Mouse (Mus musculus) c-Kit-positive CD71-positive TER-119-negative erythroid progenitor cells, embryonic 14.5 days (primary cell): ENCODE measurements around the gene Zfp37.
"Not testable (repeated sequence)": the region's sequence is repeated elsewhere in the genome, so short reads cannot be mapped to it uniquely, and the experiment has no call there.

ENCODE experiments used
- DNase-seq: peaks from one replicate; pipeline ENCODE4 v3.0.0-alpha.2; 2013; ENCODE audit warnings: low read depth

Gene Zfp37

DNA sequence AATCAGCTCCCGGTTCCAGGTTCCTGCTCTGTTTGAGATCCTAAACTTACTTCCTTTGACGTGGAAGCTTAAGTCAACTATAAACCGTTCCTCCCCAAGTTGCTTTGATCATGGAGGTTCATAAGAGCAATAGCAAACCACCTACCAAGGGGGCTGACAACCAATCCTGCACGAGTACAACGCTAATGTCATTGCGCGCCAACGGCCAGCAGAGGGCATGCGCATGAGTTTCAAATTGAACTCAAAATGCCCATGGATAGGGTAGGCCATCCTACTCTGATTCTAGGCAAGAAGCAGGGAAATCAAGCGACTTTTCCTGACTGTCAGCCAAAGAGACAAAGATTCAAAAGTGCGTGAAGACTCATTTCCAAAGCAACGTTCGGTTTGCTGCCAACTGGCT is at the start of gene Zfp37:
TSS of gene Zfp37 (minus strand) at position 279 of the 400 bp plus-strand sequence.
- DNase-seq = no peak

DNA sequence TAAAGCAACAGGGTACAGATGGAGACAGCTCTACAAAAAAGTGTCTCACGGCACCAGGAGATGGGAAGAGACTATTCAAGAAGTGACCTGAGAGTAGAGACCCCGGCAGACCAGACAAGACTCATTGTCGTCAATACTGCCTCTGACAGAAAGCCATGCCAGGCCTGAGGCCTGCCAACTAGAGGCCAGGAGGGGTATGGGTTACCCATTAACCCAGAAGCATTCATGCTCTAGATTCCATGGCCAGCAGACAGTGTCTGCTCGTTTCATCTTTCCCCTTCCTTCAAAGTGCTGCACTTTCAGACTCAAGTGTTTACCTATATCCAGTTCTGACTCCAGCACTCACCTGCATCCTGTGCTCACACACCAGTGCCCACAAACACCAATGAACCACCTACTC is 47.2 kb upstream of the Zfp37 start:
- DNase-seq = no peak

DNA sequence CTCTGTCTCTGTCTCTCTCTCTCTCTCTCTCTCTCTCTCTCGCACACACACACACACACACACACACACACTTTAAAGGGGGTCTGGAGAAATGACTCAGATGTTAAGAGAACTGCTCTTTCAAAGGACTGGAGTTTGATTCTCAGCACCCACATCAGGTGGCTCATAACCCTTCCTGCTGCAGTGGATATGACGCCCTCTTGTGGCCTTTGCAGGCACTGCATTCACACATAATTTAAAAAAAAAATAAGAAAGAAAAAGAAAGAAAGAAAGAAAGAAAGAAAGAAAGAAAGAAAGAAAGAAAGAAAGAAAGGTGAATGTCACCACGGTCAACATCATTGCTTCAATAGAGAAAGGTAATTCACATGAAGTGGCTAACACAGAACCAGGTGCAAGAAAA is 46.4 kb upstream of the Zfp37 start:
- no peak for DNase-seq

DNA sequence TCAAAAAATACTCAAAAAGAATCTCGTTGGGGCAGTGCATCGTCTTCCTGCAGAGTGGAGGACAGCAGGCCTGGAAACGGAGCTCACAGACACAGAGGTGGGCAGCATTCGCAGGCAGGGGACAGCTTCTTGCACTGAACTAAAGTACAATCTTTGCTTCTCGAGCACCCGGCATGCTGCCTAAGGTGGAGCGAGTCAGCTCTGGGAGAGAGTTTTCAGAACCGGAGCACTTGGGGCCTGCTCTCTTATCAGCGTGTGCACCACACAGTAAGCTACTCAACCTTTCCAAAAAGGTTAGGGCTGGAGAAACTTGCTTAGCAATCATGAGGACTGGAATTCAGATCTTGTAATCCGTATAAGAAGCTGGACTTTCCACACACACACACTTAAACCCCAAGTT is 45.8 kb upstream of the Zfp37 start:
- no peak for DNase-seq

DNA sequence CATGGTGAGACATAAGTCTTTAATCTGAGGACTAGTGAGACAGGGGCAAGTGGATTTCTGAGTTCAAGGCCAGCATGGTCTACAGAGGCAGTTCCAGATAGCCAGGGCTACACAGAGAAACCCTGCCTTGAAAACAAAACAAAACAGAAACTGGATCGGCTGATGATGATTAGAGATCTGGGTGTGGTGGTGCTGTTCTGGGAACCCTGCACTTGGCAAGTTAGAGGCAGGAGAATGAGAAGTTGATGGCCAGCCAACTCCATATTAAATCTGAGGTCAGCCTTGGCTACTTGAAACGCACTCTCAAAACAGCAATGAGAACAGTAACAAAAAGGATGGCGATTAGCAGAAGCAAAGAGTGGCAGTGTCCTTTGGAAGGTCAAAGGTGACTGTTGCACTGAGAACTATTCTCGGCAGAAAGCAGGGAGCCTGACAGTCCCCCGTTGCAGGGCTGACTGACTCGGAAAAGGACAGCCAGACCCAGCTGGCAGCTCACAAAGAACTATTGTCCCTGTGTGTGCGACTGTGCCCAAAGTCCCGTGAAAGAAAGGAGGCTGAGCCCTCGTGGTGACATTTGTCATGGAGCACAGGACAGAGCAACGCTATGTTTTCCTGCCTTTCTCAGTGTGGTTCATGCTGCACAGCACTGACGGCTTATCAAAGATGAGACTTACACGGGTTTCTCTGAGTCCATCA is 44.1 kb upstream of the Zfp37 start:
- no peak for DNase-seq

DNA sequence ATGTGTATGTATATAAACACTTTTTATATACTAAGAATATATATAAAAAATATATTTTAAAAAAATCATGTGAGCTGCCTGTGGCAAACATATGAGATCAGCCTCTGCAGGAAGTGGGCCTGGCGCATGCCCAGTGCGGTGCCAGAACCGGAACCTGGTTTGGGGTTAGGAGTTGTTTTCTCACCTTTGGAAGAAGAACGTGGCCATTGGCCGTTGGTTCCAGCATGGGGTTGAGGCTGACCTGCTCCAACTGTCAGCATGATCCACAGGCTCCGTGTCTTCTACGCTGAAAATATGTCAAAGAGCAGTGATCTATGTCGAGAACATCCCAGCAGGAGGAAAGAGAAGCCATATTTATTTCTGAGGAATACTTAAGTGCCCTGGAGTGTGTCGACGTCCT is 43.1 kb upstream of the Zfp37 start:
- no peak for DNase-seq

DNA sequence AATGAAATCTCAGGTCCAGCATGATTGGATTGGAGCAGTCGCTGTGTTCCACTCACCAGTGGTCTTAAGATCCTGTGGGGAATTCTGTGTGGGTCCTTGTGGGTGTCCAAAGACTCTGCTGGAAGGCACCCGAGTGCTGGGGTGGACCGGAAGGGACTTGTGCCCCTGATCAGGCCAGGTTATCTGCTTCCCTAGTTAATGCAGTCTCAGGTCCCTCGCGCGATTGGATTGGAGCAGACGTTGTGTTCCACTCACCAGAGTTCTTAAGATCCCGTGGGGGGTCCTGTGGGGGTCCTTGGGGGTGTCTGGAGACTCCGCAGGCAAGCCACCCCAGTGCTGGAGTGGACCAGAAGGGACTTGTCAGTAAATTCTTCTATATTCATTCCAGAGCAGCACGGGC is 41.8 kb upstream of the Zfp37 start:
- no peak for DNase-seq

DNA sequence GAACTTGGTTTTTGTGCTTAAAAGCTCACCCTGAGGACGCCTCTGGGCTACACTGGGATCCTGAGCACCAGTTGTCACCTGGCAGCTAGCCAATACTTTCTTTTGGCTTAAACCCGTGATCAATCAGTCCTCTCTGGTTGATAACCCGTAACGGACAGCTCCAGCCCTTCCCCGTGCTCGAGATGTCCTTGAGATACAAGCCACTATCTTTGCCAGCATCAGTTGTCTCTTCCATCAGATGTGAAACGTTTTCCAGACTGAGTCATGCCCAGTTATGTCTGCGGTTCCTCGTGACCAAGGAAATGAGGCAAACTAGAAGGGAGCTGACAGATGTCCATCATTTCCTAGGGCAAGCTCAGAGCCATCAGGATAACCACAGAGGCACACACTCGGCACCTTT is 36.3 kb upstream of the Zfp37 start:
- DNase-seq = no peak

DNA sequence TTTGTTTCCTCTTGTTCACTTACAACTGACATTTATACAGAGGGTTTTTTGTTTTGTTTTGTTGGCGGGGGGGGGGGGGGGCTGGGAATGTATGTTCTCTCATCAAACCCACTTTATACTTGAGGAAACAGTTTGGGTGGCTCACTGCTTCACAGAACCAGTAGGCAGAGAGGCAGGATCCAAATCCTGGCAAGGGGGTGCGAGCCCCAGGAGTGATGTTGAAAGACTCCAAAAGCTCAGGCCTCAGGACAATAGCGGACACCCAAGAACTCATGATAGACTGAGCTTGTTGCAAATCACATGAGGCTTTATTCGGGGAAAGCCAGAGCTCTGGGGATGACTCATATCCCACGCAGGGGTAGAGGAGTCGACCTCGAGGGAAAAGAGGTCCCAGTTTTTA is 35.2 kb upstream of the Zfp37 start:
- DNase-seq = not testable (repeated sequence)

DNA sequence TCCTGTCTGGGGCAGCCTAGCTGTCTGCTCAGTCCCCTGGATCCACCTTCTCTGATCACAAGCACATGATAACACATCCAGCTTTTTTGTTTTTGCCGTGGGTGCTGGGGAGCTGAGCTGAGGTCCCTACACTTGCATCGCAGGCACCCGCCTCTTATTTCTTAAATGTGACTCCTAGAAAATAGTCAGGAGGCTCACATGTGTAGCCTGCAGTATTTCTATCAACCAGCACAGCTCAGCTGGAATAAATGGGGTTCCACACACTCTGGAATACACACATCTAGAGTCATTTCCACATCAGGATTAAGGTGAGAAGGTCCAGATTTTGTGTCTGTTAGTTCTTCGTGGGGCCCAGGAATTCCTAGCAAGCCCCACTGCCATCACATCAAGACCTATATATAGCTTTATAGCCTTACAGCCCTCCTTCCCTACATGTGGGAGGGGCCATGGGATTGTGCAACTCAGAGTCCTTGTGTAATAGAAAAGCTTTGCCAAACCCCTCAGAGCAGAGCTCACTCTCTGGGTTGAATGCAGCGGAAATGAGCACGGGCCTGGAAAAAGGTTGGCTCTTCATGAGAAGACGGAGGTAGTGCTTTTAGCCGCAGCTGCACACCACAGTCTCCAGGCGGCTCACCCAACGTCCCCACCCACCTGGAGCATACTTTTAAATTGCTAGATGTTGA is 34.4 kb upstream of the Zfp37 start:
- no peak for DNase-seq

DNA sequence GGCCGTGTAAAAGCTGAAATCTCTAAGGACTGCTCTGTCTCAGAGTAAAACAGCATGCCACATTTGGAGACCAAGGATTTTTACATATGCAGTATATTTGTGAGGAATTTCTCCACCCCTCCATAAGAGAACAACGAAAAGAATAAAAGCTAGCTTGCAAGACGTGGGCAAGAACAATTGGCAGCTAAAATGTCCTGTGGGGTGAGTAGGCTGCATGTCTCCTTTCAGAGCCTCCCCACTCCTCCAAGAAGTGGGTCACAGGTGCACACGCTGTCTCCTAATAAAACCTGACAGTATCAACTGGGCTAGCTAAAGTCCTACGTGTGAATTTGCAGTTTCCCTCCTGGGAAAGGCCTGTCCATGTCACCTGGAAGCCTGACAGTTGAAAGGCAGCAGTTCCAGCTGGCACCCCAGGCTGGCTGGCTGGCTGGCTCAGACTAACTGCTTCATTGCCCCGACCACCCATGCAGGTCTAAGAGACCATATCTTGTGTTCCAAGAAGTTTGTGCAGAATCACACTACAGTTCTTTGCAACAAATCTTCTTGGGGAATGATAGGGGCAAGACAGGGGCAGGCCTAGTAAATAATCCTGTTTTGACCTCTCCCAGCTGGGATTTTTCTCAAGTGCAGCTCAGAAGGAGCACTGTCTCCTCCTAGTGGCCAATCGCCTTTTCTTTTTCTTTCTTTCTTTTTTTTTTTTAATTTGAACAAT is 32.4 kb upstream of the Zfp37 start:
- no peak for DNase-seq

DNA sequence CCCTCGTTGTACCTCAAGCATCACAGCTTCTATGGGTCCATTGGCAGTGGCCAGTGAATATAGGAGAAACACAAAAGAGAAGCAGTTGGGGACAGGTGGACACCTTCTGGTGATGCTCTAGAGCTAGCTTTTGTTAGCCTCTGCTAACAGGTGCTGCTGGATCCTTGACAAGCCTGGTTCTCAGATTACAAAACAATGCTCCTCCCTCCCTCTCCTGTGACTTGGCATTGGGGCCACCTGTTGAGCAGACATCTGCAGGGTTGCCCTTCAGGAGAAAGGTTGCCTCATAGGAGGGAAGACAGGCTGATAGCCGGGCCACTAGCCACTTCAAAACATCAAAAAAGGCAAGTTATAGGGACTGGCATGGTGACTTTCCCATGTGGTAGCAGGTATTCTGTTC is 31.4 kb upstream of the Zfp37 start, which contains the start of gene Slc31a2:
TSS of gene Slc31a2 (plus strand) at position 287 of the 400 bp plus-strand sequence.
- DNase-seq = no peak

DNA sequence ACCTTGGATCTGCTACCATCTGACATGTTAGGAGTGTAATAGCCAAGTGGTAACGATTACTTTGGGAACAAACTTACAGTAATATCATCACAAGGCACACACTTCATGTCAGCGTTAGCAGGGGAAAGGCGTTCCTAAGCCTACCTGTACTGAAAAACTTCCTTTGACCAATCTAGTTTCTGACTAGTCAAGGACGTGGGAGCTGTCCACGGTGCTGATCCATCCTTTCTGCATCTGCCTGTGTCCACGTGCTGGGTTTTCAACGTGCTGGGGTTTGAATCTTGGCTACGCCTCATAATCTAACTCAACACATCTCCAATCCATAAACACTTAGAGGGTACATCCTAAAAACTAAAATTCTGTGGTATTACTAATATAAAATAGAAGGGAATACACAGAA is 26.1 kb upstream of the Zfp37 start:
- DNase-seq = peak; percentile 27

DNA sequence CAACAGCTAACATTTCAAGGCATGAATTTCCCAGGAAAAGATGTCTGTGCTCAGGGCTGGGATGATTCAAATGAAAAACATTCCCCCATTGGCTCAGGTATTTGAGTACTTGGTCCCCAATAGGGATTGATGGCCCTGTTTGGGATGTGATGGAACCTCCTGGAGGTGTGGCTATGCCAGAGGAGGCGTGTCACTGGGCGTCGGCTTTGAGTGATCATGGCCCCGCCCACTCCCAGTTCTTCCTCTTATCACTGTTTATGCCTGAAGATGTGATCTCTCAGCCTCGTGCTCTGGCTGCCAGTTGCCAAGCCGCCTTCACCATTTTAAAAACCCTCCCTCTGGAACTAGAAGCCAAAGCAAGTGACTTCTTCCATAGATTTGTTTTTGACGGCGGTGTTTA is 23.7 kb upstream of the Zfp37 start:
- no peak for DNase-seq

DNA sequence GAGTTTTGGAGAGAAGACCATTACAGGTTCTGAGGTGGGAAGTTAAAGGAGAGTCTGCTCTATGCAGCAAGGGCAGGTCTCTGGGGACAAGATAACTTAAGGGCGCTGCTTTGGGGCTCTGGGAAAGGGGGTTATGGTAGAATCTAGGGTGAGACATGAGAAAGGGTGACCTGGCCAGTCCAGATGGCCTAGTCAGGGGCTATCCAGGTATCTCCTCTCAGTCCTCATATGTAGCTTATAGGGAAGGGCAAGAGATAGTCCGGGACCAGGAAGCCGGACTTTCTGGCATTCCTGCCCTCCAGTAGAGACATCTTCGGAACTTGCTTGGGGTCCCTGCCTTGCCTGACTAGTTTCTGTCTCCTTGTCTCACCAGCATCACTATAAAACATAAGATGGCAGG is 20.9 kb upstream of the Zfp37 start:
- no peak for DNase-seq

DNA sequence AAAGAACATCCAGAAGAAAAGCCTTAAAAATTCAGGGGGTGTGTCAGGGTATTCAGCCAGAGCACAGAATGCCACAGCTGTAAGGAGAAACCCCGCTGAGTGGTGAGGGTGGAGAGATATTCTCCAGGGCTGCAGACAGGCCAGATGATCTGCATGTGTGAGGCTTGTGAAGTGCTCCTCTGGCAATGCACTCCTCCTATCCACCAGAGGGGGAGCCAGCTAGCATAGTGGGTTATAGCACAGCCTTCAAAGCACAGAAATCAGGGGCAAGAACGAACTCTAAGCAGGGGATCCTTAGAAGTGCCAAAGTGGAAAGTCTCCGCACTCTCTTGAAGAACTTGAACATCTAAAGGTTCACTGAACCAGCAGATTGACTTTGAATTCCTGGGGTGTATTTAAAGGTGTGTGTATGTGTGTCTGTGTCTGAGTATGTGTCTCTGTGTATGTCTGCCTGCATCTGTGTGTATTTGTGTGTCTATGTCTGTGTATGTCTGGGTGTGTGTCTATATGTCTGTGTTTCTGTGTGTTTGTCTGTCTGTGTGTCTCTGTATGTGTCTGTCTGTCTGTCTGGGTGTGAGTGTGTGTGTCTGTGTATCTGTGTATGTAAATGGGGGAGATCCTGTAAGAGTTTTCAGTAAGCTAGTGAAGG is 20.2 kb upstream of the Zfp37 start:
- DNase-seq = no peak

DNA sequence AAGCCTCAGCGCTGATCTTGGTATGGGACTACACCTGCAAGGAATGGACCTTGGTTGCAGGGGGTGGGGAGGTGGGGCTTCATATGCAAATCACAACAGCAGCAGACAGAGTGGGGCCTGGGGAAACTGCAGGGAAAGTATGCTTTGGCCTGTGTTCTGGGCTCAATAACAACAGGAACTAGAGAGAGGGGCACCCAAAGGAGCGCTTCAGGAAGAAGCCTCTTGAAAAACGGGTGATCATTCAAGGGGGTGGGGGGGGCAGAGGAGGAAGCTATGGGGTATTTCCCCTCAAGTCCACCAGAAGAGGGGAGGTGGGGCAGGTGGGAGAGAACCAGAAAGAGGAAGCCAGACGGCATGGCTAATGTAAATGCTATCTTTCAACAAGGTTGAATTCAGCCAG is 17.5 kb upstream of the Zfp37 start:
- DNase-seq = no peak

DNA sequence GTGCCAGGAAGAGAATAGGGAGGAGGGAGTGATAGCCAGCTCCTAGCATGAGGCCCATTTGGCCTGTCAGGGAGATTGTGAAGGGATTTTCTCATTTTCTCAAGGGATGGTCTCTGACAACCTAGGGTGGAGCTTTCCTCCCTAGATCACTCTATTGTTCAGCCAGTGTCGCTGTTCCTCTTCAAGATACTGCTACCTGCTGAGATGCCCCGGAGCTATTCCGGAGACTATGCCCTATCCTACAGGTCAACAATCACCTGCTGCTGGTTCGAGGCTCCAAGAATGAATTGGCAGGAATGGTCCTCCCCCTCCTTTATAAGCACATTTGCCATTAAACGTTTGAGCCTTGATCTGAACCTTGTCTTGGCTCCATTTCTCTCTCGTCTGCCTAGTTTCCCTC is 9.7 kb upstream of the Zfp37 start:
- no peak for DNase-seq

DNA sequence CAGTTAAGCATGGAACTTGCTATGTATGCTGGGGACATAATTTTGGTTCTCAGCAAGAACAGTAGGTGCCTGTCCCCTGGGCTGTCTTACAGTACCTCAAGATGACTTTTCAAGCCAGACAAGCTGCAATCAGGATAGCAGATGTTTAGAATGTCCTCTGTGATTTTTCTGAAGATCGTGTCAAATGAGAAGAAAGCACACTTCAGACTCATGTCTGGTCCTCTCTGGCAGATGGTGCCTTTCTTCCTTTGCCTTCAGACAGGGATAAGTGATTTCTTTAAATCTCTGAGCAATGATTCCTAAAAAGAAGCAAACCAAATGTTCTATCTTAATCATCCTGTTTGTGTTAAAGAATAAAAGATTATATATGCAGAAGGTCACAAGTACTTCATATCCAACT is 694 bp downstream of the Zfp37 start:
- no peak for DNase-seq

DNA sequence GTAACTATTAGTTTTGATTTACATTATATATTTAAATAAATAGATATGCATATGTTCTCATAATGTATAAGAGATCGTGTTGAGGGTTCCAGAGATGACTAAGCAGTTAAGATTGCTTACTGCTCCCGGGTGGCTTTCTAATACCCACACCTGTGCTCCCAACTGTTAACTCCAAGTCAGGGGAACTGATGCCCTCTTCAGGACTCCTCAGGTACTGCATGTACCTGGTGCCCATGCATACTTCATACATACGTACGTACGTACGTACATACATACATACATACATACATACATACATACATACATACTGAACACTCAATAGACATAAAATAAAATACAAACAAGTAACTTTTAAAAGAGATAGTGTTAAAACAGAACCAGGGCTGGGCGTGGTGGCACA is 1.4 kb downstream of the Zfp37 start:
- no peak for DNase-seq

DNA sequence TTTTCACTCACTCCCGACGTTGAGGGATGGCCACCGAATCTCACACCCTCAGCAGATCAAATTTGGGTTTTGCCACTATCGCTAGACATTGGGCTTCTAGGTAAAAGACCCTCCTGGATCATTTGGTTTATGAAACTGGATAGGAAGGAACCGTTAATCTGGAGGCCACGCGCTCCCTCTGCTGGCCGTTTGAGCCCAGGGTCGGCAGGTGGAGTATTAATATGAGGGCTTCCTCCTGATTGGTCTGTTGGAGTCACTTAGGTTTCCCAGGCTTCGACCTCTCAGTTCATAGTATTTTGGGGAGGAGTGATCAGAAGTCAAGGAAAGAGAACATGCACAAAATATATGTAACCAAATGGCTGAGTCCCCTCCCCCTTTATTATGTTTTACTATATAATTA is 2.5 kb downstream of the Zfp37 start:
- DNase-seq = no peak

DNA sequence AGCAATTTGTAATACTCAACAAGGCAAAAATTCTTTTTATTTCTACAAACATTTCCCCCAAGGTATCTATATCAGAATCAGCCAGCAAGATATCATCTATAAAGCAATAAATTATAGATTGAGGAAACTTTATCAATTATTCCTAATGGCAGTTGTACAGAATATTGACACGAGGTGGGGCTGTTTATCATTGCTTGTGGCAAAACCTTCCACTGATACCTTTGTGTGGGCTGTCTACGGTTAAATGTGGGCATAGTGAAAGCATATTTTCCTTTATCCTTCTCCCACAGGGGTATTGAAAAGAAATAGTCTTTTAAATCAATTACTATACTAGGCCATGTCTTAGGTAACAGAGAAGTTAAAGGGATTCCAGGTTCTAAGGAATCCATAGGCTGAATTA is 17.4 kb downstream of the Zfp37 start:
- DNase-seq = no peak

DNA sequence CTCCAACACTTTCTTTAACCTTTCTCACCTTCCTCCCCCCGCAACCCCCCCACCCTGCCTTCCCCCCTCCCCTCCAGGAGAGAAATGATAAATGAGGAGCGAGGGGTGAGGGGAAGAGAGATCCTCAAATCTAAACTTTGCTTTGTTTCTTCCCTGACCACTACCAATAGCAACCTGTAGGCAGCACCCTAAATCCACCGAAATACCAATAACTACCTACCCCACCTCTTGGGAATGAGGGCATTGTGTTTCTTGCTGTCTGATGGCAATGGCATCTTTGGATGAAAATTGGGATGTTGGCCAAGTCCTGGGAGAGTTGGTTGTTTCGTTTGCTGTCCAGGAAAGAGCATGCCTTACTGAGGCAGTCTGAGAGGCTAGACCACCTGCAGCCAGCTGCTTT is 20.8 kb downstream of the Zfp37 start:
- no peak for DNase-seq
